Mouse (Mus musculus): ENCODE measurements around the gene Atp10b. TPM values are rescaled to one million over a fixed set of nuclear protein-coding genes. Genes with fewer than 3 reads are reported as not detected.

Atp10b gene
- polyA plus RNA-seq, 1 experiment from 2014 or later, result 0.04 TPM

DNA sequence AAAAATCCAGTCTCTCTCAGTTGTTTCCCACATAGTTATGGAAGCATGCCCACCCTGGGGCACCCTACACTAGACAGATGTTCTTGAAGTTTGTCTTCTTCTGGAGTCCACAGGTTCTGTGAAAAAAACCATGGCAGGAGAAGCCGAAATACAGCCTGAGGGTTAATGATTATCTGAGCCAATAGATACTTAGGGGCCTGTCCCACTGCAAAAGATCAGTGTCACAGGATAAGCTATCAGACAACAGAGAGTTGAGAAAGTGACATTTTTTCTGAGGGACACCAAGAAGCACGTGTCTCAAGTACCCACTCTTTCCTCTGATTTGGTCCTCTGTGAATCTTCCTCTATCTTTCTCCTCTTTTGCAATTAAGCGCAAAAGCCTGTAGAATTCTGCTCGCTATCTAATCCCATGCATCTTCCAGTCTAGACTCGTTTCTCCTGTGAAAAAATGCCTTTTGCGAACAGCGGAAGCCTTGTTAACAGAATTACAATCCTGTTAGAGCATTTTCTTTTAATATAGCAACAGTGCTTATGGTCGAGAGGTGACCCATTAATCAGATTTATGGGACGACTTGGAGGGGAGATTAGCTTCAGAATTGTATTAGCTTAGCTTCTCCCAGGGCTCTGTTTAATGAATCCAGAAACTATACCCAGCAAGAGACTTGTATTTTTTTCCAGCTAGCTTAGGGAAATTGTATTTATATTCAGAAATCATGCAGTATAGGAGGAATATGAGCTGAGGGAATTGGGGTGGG lies 10.7 kb downstream of the Atp10b start:
- H3K27me3 ChIP-seq (ENCODE audit: low read depth, poor library complexity, severe bottlenecking), result no peaks in the 10 kb centered on the region
- H3K4me1 ChIP-seq, result peaks cover 8% of the 10 kb centered on the region; the same call in 1 of the 2 replicates
- H3K27ac ChIP-seq, result no peak overlapping the region
- H3K4me3 ChIP-seq, result no peak overlapping the region
- H3K9me3 ChIP-seq (replicated peaks), result no peaks in the 10 kb centered on the region
- H3K36me3 ChIP-seq, result no peaks in the 10 kb centered on the region
- DNase-seq (ENCODE audit: low spot score), result no peak
- WGBS, result 67% methylated on average over 9 of the region's 9 CpGs

DNA sequence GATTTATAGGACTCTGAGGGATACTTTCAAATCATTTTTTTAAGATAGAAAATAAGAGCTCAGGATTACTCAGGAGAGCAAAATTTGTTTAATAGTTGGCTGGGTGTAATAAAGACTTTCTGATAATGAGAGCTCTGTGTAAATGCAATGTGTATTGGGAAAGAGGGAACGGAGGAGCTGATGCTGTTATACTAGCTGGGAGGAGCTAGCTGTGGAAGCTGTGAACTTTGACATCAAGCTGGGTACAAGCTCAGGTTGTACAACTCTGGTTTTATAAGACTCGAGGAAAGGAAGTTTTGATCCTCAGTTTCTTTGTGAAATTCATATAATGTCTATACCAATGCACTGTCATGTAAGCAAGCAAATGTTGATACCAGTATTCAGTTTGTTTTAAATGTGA lies 20.9 kb downstream of the Atp10b start:
- Histone ChIP-seq H3K4me1 (no peaks in the 10 kb centered on the region), H3K9me3 (replicated peaks) (no peaks in the 10 kb centered on the region), H3K4me3 (no peak overlapping the region), H3K27me3 (ENCODE audit: low read depth, poor library complexity, severe bottlenecking) (no peaks in the 10 kb centered on the region), H3K36me3 (no peaks in the 10 kb centered on the region), H3K27ac (no peak overlapping the region)
- DNase-seq (ENCODE audit: low spot score), result no peak
- 78% methylated on average over 2 of the region's 2 CpGs for WGBS

- no peak overlapping the region for H3K4me3 ChIP-seq
- DNase-seq (ENCODE audit: low spot score), result no peak
- no peaks in the 10 kb centered on the region for H3K4me1 ChIP-seq
- H3K36me3 ChIP-seq, result no peaks in the 10 kb centered on the region
- 88% methylated on average over 6 of the region's 6 CpGs for WGBS
- H3K27ac ChIP-seq, result no peak overlapping the region
- H3K27me3 ChIP-seq (ENCODE audit: low read depth, poor library complexity, severe bottlenecking), result no peaks in the 10 kb centered on the region
- no peaks in the 10 kb centered on the region for H3K9me3 ChIP-seq (replicated peaks)
Observed at GRCm38 (mm10) chr11:43174359-43175116, 24.9 kb downstream of the Atp10b start.

GRCm38 (mm10) chr11:43182401-43182800 lies 32.7 kb downstream of the Atp10b start:
- WGBS, result 89% methylated on average over 2 of the region's 2 CpGs

DNA sequence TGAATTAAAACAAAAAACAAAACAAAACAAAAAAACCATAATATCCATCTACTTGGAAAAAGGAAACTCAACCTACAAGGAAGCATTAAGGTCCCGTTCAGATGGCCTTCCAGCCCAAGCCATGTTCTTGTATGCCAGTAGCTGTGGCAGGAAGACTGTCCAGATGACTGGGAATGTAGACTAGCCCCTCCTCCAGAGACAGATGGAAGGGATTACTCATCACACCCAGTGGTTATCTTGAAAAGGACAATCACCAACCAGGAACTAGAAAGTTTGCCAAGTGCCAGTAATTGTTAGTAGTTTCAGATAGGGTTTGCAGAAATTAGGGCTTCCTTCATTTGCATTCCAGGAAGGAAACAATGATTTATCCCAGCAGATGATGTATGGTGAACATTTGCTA lies 33.1 kb downstream of the Atp10b start:
- no peak for DNase-seq (ENCODE audit: low spot score)
- Histone ChIP-seq H3K27me3 (ENCODE audit: low read depth, poor library complexity, severe bottlenecking) (no peaks in the 10 kb centered on the region), H3K4me1 (peaks cover 17% of the 10 kb centered on the region), H3K36me3 (no peaks in the 10 kb centered on the region), H3K4me3 (no peak overlapping the region), H3K27ac (no peak overlapping the region), H3K9me3 (replicated peaks) (no peaks in the 10 kb centered on the region)
- 70% methylated on average over 1 of the region's 1 CpGs for WGBS

More at GRCm38 (mm10) chr11:43182401-43182800, 32.7 kb downstream of the Atp10b start:
- no peak for DNase-seq (ENCODE audit: low spot score)
- no peak overlapping the region for H3K27ac ChIP-seq
- no peaks in the 10 kb centered on the region for H3K27me3 ChIP-seq (ENCODE audit: low read depth, poor library complexity, severe bottlenecking)
- H3K36me3 ChIP-seq, result no peaks in the 10 kb centered on the region
- H3K4me3 ChIP-seq, result no peak overlapping the region
- no peaks in the 10 kb centered on the region for H3K9me3 ChIP-seq (replicated peaks)
- H3K4me1 ChIP-seq, result peaks cover 17% of the 10 kb centered on the region

GRCm38 (mm10) chr11:43183457-43183856 lies 33.8 kb downstream of the Atp10b start:
- WGBS, result 65% methylated on average over 4 of the region's 4 CpGs
- no peaks in the 10 kb centered on the region for H3K27me3 ChIP-seq (ENCODE audit: low read depth, poor library complexity, severe bottlenecking)
- H3K36me3 ChIP-seq, result no peaks in the 10 kb centered on the region
- DNase-seq (ENCODE audit: low spot score), result no peak
- peaks cover 17% of the 10 kb centered on the region for H3K4me1 ChIP-seq
- H3K27ac ChIP-seq, result no peak overlapping the region
- no peak overlapping the region for H3K4me3 ChIP-seq
- H3K9me3 ChIP-seq (replicated peaks), result no peaks in the 10 kb centered on the region

GRCm38 (mm10) chr11:43186291-43186690 lies 36.6 kb downstream of the Atp10b start:
- no peaks in the 10 kb centered on the region for H3K36me3 ChIP-seq
- no peaks in the 10 kb centered on the region for H3K9me3 ChIP-seq (replicated peaks)
- 68% methylated on average over 6 of the region's 6 CpGs for WGBS
- H3K27ac ChIP-seq, result no peak overlapping the region
- no peak for DNase-seq (ENCODE audit: low spot score)
- no peaks in the 10 kb centered on the region for H3K27me3 ChIP-seq (ENCODE audit: low read depth, poor library complexity, severe bottlenecking)
- H3K4me3 ChIP-seq, result no peak overlapping the region
- peaks cover 17% of the 10 kb centered on the region for H3K4me1 ChIP-seq

DNA sequence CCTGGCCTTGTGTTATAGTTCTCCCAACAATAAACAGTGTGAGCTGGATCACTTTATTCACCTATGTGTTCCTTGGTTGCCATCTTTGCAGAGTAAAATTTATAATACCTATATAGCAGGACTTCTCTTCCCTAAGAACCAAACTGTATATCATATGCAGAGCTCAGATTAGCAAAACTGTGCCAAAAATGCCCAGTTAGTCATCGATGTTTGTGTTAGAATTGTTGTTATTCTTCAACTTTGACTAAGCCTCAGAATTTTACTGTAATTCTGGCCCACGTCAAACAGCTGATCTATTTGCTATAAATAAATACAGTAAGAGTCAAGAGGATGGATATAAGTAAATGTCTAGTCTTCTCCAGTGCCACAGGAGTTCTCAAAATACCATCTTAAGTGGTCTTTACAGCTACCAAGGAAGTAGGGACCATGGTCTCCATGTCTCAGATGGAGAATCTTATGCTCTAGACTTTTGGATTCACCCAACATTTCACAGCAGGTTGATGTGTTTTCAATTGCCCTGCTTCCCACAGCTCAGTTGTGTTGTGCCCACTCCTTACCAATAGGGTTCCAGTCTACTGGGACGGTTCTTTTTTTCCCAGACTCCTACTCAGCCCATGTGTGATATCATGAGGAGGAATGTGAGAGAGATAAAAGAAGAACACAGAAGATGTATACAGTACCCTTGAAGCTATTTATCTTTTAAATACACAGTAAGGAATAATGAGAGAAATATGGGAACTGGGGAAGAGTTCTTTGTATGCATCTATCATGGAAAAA lies 40.3 kb downstream of the Atp10b start:
- no peaks in the 10 kb centered on the region for H3K36me3 ChIP-seq
- no peaks in the 10 kb centered on the region for H3K27me3 ChIP-seq (ENCODE audit: low read depth, poor library complexity, severe bottlenecking)
- H3K4me1 ChIP-seq, result peaks cover 6% of the 10 kb centered on the region
- WGBS, result 96% methylated on average over 3 of the region's 3 CpGs
- no peak overlapping the region for H3K27ac ChIP-seq
- H3K9me3 ChIP-seq (replicated peaks), result no peaks in the 10 kb centered on the region
- H3K4me3 ChIP-seq, result no peak overlapping the region
- no peak for DNase-seq (ENCODE audit: low spot score)

DNA sequence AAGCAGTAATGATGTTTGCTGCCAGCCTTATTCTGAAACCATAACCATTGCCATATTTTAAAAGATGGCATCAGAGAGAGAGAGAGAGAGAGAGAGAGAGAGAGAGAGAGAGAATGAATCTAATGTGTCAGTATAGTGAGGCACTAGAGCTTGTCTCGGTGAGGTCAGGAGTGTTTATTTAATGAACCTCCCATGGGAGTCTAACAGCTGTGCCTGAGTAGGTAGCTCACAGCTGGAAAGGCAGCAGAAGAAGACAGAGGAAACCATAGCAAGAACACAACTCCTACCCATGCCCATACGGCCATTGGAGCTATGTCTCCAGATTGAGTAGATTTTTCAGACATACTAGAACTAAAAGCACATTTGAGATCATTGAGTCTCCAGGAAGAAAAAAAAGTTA lies 49.1 kb downstream of the Atp10b start:
- Histone ChIP-seq H3K36me3 (no peaks in the 10 kb centered on the region), H3K9me3 (replicated peaks) (no peaks in the 10 kb centered on the region), H3K4me3 (no peak overlapping the region), H3K27ac (no peak overlapping the region), H3K27me3 (ENCODE audit: low read depth, poor library complexity, severe bottlenecking) (no peaks in the 10 kb centered on the region), H3K4me1 (0 out of 2 replicates have a peak, but pooled peaks cover 9% of the 10 kb centered on the region)
- no peak for DNase-seq (ENCODE audit: low spot score)
- WGBS, result 91% methylated on average over 2 of the region's 2 CpGs

- no peaks in the 10 kb centered on the region for H3K36me3 ChIP-seq
- H3K27me3 ChIP-seq (ENCODE audit: low read depth, poor library complexity, severe bottlenecking), result no peaks in the 10 kb centered on the region
- H3K4me3 ChIP-seq, result no peak overlapping the region
- H3K27ac ChIP-seq, result no peak overlapping the region
- H3K9me3 ChIP-seq (replicated peaks), result no peaks in the 10 kb centered on the region
- H3K4me1 ChIP-seq, result 0 out of 2 replicates have a peak, but pooled peaks cover 10% of the 10 kb centered on the region
- DNase-seq (ENCODE audit: low spot score), result no peak
Observed at GRCm38 (mm10) chr11:43199358-43199757, 49.7 kb downstream of the Atp10b start.

DNA sequence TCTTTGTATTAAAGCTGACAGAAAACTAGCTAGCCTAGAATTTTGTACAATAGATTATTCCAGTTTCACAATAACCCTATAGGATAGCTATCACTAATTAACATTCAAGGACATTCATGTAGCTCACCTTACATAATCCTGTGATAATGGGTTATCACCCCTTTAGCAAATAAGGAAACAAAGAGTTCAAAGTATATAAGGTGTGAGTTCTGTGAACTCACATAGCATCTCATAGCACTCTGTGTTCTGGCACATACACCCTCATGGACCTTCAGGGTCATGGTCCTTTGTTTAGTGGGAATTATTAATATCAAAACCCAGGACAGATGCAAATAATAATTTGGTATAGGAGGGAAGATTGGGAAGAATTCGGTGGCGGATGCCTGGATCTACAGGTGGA lies 50.4 kb downstream of the Atp10b start:
- Histone ChIP-seq H3K4me3 (no peak overlapping the region), H3K27ac (no peak overlapping the region), H3K36me3 (no peaks in the 10 kb centered on the region), H3K9me3 (replicated peaks) (no peaks in the 10 kb centered on the region), H3K27me3 (ENCODE audit: low read depth, poor library complexity, severe bottlenecking) (no peaks in the 10 kb centered on the region), H3K4me1 (0 out of 2 replicates have a peak, but pooled peaks cover 10% of the 10 kb centered on the region)
- WGBS, result 94% methylated on average over 2 of the region's 2 CpGs
- DNase-seq (ENCODE audit: low spot score), result no peak

- Histone ChIP-seq H3K27me3 (ENCODE audit: low read depth, poor library complexity, severe bottlenecking) (no peaks in the 10 kb centered on the region), H3K4me3 (no peak overlapping the region), H3K4me1 (0 out of 2 replicates have a peak, but pooled peaks cover 10% of the 10 kb centered on the region), H3K27ac (no peak overlapping the region), H3K9me3 (replicated peaks) (no peaks in the 10 kb centered on the region), H3K36me3 (no peaks in the 10 kb centered on the region)
- 54% methylated on average over 3 of the region's 3 CpGs for WGBS
- no peak for DNase-seq (ENCODE audit: low spot score)
Observed at GRCm38 (mm10) chr11:43203580-43203979, 53.9 kb downstream of the Atp10b start.

- Histone ChIP-seq H3K27ac (no peak overlapping the region), H3K4me3 (no peak overlapping the region), H3K4me1 (no peaks in the 10 kb centered on the region), H3K9me3 (replicated peaks) (no peaks in the 10 kb centered on the region), H3K27me3 (ENCODE audit: low read depth, poor library complexity, severe bottlenecking) (no peaks in the 10 kb centered on the region), H3K36me3 (no peaks in the 10 kb centered on the region)
- no peak for DNase-seq (ENCODE audit: low spot score)
- WGBS, result 36% methylated on average over 1 of the region's 1 CpGs
Observed at GRCm38 (mm10) chr11:43213134-43213533, 63.5 kb downstream of the Atp10b start.
